Mouse (Mus musculus) midbrain, embryonic 12.5 days (tissue): ENCODE measurements at regions not wholly inside any gene's neighbourhood (a gene's known extent, or its start where the extent isn't known, plus 50 kb on each side); places are given as distances from the start of the nearest gene placed in this dataset.

Experiments used
- ATAC-seq: fragments of 200-750 bp; cut with Nextera tagmentation; 2 replicates; pipeline ENCODE4 v1.8.0; 2017; ENCODE audit warnings: low read depth, moderate TSS enrichment, moderate library complexity; ENCODE audit not compliant: low FRiP score
- H3K27ac ChIP-seq: fragments of 300-500 bp; sonication (generic); replicated peaks from 2 replicates; pipeline ENCODE4 v1.5.1; 2016; ENCODE audit warnings: mild to moderate bottlenecking
- H3K27me3 ChIP-seq: fragments of 300-500 bp; sonication (generic); 2 replicates; pipeline ENCODE4 v1.6.1; 2016; ENCODE audit warnings: mild to moderate bottlenecking
- H3K36me3 ChIP-seq: fragments of 300-500 bp; sonication (generic); 2 replicates; pipeline ENCODE4 v1.6.1; 2016
- H3K4me1 ChIP-seq: fragments of 300-500 bp; sonication (generic); 2 replicates; pipeline ENCODE4 v1.6.1; 2016
- H3K4me2 ChIP-seq: fragments of 300-500 bp; sonication (generic); replicated peaks from 2 replicates; pipeline ENCODE4 v1.6.1; 2016; ENCODE audit warnings: mild to moderate bottlenecking, moderate library complexity
- H3K4me3 ChIP-seq: fragments of 300-500 bp; sonication (generic); 2 replicates; pipeline ENCODE4 v1.5.1; 2016; ENCODE audit warnings: mild to moderate bottlenecking
- H3K9ac ChIP-seq: fragments of 300-500 bp; sonication (generic); replicated peaks from 2 replicates; pipeline ENCODE4 v1.6.1; 2016; ENCODE audit warnings: mild to moderate bottlenecking, moderate library complexity
- H3K9me3 ChIP-seq: fragments of 300-500 bp; sonication (generic); 2 replicates; pipeline ENCODE4 v1.6.1; 2016; ENCODE audit warnings: mild to moderate bottlenecking
- WGBS: fragments of 180-500 bp; shearing (Covaris S2); methylation state at CpG from one replicate; pipeline ENCODE4 v1.1.7; 2016; 5-methylcytosine and 5-hydroxymethylcytosine counted together

DNA sequence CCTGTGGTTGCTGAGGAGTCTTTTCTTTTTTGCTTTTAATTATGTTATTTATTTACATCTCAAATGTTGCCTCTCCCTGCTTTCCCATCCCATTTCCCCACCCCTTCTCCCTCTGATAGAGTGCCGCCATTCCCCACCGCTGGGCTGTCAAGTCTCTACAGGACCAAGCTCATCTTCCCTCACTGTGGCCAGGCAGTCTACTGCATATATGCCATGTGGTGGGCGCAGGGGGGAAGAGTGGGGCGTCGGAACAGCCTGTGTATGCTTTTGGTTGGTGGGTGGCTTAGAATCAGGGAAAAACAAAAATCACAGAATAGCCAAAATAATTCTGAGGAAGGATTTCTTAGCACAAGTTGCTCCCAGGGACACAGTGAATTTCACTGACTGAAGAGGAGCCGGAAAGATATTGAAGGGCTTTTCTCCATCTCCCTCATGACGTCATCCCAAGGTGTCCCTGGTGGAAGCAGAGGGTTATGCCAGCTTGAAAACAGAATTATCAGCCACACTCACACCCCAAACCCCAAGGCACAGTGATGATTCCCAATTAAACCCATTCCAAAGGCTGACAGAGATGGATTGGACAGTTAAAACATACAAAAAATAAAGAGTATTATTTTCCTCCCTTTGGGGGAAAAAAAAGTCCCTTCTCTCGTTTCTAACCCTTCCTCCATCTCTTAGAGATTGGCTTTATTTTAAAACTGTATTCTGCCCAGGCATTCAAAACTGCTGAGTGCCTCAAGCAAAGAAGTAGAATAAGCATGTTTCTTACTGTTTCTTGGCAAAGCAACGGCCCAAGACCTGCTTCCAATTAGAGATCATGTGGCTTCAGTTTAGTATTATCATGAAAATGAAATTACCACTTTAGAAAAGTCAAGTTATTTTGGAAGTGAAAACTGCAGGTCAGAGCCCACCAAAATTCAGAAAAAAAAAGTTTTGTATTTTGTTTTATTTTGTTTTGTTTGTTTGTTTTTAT, 232.0 kb downstream of the Clic5 start:
- H3K4me3 ChIP-seq, result no peak overlapping the region
- no peak overlapping the region for H3K27ac ChIP-seq
- no peak for ATAC-seq
- H3K36me3 ChIP-seq, result no peaks in the 10 kb centered on the region
- WGBS, result 82% methylated on average over 9 of the region's 9 CpGs
- no peak overlapping the region for H3K4me2 ChIP-seq
- H3K9ac ChIP-seq, result no peak overlapping the region
- H3K27me3 ChIP-seq, result no peaks in the 10 kb centered on the region
- peaks cover 7% of the 10 kb centered on the region for H3K9me3 ChIP-seq
- H3K4me1 ChIP-seq, result no peaks in the 10 kb centered on the region

DNA sequence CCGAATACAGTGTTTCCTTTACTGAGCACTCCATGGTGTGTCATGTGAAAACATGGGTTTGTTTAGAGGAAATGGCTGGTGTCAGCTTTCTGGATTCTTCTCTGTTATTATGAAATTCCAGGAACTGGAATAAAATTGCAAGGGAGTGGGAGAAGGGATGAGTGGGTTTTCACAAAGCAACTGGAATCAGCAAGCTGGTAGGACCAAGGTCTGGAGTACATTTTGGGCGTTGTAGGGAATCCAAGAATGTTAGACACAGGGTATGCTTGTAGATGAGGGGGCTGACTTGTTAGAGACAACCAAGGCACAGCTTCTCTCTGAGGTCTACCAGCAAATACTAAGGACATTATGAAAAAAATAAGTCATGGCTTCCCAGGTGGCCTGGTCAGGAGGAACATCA, 233.8 kb downstream of the Clic5 start:
- Histone ChIP-seq H3K27me3 (no peaks in the 10 kb centered on the region), H3K9me3 (no peaks in the 10 kb centered on the region), H3K4me1 (no peaks in the 10 kb centered on the region), H3K4me3 (no peak overlapping the region), H3K36me3 (no peaks in the 10 kb centered on the region), H3K4me2 (no peak overlapping the region), H3K27ac (no peak overlapping the region), H3K9ac (no peak overlapping the region)
- 89% methylated on average over 2 of the region's 2 CpGs for WGBS
- ATAC-seq, result no peak

DNA sequence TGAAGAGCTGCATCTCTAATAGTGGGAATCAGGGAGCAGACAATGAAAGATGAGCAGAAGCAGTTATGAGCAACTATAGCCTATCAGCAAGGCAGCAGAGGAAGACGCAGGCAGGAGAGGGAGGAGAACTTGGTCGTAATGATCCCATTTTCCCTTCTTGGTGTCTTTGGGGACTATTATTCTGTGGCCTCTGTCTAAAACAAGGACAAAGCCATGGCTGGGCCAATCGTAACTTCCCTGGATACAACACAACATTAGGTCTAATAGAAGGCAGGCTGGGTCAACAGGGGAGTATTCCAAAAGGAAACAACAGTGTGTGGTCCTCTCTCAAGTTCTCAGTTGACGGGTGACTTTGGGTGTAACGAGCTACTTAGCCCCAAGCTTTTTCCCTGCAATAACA, 234.5 kb downstream of the Clic5 start:
- H3K27ac ChIP-seq, result no peak overlapping the region
- H3K4me3 ChIP-seq, result no peak overlapping the region
- no peak overlapping the region for H3K9ac ChIP-seq
- H3K27me3 ChIP-seq, result no peaks in the 10 kb centered on the region
- H3K4me1 ChIP-seq, result no peaks in the 10 kb centered on the region
- H3K4me2 ChIP-seq, result no peak overlapping the region
- no peaks in the 10 kb centered on the region for H3K36me3 ChIP-seq
- no peaks in the 10 kb centered on the region for H3K9me3 ChIP-seq
- no peak for ATAC-seq
- WGBS, result 83% methylated on average over 5 of the region's 5 CpGs

DNA sequence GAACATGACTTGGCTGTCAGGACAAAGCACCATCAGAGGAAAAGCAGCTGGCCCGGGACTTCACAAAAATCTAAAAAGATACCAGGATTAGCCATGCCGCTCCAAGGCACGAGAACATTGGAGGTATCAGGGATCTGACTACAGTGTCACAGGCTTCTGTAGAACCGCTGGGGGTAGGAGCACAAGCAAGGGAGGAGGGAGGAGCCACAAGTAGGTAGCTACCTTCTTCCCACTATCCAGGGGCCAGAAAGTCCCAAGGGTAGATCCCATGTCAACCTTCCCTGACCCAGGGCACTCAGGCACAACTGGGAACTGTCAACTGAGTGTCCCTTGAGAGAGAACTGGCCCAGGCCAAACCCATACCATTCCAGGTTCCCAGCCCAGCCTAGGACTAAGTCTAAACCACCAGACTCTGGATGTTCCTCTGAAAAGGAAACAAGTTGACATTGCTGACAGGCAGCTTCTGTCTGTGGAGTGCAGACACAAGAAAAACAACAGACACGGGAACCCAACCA, 235.1 kb downstream of the Clic5 start:
- no peak for ATAC-seq
- Histone ChIP-seq H3K27me3 (no peaks in the 10 kb centered on the region), H3K4me1 (no peaks in the 10 kb centered on the region), H3K9ac (no peak overlapping the region), H3K4me3 (no peak overlapping the region), H3K36me3 (no peaks in the 10 kb centered on the region), H3K27ac (no peak overlapping the region), H3K4me2 (no peak overlapping the region), H3K9me3 (no peaks in the 10 kb centered on the region)
- 90% methylated on average over 5 of the region's 5 CpGs for WGBS

DNA sequence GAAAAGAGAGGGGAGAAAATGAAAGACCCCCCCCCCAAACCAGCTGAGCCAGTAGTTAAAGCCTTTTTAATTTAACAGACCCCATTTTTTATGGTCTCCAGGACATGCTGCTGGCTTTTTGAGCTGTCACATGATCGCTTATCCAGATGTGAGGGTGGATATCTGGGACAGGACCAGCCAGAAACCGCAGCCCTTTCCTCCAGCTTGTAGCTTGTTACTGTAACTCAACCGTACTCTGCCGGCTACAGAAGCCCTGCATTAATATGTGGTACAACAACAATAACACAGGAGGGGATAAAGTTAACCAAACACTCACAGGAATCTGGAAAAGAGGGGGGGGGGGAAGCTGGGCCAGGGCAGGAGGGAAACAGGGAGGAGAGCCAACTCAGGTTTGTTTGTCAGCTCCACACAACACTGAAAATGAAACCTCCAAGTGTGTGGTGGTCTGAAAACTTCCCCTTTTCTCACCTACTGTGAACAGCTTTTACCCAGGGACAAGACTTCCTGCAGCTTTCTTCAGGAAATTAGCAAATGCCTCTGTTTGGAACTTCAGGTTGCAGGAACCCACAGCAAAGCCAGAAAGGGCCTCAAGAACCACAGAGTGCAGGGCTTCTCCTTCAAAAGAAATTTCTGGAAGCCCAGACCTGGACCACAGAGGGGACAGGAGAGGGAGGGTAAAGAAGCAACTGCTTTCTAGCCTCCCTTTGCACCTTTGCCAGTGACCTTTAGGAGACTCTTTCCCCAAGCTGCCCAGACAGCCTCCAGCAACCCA, 244.3 kb downstream of the Clic5 start:
- 61% methylated on average over 4 of the region's 4 CpGs for WGBS
- no peak overlapping the region for H3K4me2 ChIP-seq
- no peaks in the 10 kb centered on the region for H3K36me3 ChIP-seq
- no peak overlapping the region for H3K4me3 ChIP-seq
- H3K9ac ChIP-seq, result no peak overlapping the region
- H3K4me1 ChIP-seq, result no peaks in the 10 kb centered on the region
- H3K27ac ChIP-seq, result no peak overlapping the region
- no peak for ATAC-seq
- no peaks in the 10 kb centered on the region for H3K9me3 ChIP-seq
- no peaks in the 10 kb centered on the region for H3K27me3 ChIP-seq

DNA sequence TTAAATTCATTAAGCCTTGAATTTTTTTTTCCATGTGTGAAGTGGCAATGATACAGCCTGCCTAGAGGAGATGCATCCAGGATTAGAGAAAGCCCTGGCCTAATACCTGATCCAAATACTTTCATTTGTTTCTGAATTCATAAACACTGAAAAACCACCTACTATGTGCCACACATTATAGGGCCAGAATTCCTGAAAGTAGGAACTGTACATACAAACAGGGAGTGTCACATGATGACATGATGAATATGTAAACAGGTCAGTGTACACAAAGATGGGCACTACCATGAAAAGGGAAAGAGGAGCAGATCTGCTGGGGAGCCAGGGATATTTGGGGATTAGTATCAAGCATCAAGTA, 244.9 kb downstream of the Clic5 start:
- no peaks in the 10 kb centered on the region for H3K9me3 ChIP-seq
- no peaks in the 10 kb centered on the region for H3K36me3 ChIP-seq
- no peak overlapping the region for H3K4me3 ChIP-seq
- no peak overlapping the region for H3K9ac ChIP-seq
- H3K4me2 ChIP-seq, result no peak overlapping the region
- H3K27me3 ChIP-seq, result no peaks in the 10 kb centered on the region
- H3K27ac ChIP-seq, result no peak overlapping the region
- H3K4me1 ChIP-seq, result no peaks in the 10 kb centered on the region
- no peak for ATAC-seq

DNA sequence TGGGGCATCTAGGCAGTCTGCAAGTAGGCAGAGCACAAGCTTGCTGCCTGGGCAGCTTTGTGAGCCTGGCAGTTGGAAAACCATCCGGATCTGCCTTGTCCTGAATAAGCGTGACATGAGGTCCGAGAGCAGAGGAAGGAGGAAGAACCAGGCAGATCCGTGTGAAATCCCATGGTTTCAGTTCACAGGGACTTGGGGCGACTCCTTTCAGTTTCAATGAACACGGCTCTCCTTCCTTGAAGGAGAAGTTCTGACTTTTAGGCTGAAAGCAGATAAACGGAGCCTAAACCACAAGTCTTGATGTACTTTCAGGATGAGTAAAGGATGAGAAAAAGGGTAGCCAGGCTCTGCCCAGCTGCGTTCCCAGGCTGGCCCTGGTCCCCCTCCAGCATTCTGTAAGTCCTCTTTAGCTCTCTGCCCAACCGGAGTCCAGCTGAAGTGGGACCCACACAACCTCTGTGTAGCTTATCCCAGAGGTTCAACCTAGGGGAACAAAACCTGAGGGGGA, 248.2 kb downstream of the Clic5 start:
- Histone ChIP-seq H3K9ac (no peak overlapping the region), H3K27me3 (no peaks in the 10 kb centered on the region), H3K4me2 (no peak overlapping the region), H3K27ac (no peak overlapping the region), H3K36me3 (no peaks in the 10 kb centered on the region), H3K9me3 (no peaks in the 10 kb centered on the region), H3K4me3 (no peak overlapping the region), H3K4me1 (no peaks in the 10 kb centered on the region)
- WGBS, result 86% methylated on average over 9 of the region's 9 CpGs
- ATAC-seq, result no peak

DNA sequence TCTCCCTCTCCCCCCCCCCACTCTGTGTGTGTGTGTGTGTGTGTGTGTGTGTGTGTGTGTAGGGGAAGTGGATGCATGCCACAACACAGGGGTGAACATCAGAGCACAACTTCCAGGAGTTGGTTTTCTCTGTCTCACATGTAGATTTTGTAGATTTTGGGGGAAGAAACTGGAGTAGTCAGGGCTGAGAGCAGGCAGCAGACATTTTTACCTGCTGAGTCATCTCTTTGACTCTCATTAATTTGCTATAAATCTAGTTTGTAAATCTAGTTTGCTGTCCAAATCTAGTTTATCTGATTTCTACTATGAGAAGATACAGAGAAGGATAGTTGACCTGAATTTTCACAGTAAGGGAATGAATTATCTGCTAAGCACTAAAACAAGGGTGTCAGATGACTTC, 250.1 kb downstream of the Clic5 start:
- ATAC-seq, result no peak
- no peaks in the 10 kb centered on the region for H3K4me1 ChIP-seq
- H3K27me3 ChIP-seq, result no peaks in the 10 kb centered on the region
- no peaks in the 10 kb centered on the region for H3K36me3 ChIP-seq
- H3K27ac ChIP-seq, result no peak overlapping the region
- H3K4me2 ChIP-seq, result no peak overlapping the region
- H3K4me3 ChIP-seq, result no peak overlapping the region
- H3K9me3 ChIP-seq, result no peaks in the 10 kb centered on the region
- no peak overlapping the region for H3K9ac ChIP-seq

DNA sequence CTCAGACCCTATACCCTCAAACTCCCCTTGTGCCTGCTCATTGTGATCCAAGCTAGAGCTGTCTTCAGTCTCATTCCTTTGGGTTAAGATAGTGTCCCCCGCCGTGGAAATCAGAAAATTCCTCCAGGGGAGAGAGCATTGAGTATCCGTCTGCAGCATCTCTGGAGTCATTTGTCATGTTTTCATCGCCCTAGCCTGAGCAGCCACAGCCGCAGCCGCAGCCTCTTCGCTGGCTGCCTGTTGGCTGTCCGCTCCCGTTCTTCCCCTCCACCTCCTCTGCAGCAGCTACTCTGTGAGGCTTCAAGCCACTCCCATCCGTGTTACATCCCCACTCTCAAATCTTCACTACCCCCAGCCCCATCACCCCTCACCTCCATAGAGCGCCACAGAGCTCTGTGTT, 255.1 kb downstream of the Clic5 start:
- Histone ChIP-seq H3K36me3 (no peaks in the 10 kb centered on the region), H3K4me3 (no peak overlapping the region), H3K27me3 (no peaks in the 10 kb centered on the region), H3K9me3 (no peaks in the 10 kb centered on the region), H3K9ac (no peak overlapping the region), H3K4me1 (no peaks in the 10 kb centered on the region), H3K27ac (no peak overlapping the region), H3K4me2 (no peak overlapping the region)
- WGBS, result 80% methylated on average over 11 of the region's 11 CpGs
- ATAC-seq, result no peak

DNA sequence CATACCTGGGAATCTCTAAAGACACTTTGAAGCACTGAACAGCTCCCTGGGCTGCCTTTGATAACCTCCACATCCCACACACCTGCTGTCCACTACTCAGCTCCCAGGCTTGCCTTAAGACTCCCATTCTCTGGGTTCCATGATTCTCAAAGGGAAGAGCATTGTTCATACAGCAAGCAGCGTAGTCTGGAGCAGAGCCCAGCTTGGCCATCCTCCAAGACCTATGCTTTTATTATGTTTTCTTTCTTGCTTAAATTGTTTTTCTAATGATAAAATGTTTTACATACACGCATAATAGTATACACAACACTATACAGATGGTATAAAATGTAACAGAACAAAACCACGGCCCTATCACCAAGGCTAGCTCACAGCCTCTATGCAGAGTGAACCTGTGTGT, 257.0 kb downstream of the Clic5 start:
- Histone ChIP-seq H3K27ac (no peak overlapping the region), H3K4me2 (no peak overlapping the region)
- 85% methylated on average over 3 of the region's 3 CpGs for WGBS

More for the DNA sequence above, 257.0 kb downstream of the Clic5 start:
- no peak overlapping the region for H3K4me3 ChIP-seq
- H3K9me3 ChIP-seq, result no peaks in the 10 kb centered on the region
- H3K4me1 ChIP-seq, result no peaks in the 10 kb centered on the region
- no peak for ATAC-seq
- H3K9ac ChIP-seq, result no peak overlapping the region
- H3K36me3 ChIP-seq, result no peaks in the 10 kb centered on the region
- H3K27me3 ChIP-seq, result no peaks in the 10 kb centered on the region
